Mouse (Mus musculus): ENCODE results near the gene 4933424G06Rik. TPM values are rescaled to one million over a fixed set of nuclear protein-coding genes. Genes with fewer than 3 reads are reported as not detected.
"Not testable (repeated sequence)": the region's sequence is repeated elsewhere in the genome, so short reads cannot be mapped to it uniquely, and the experiment has no call there.

The 4933424G06Rik gene
- not detected in 2 replicates for total RNA-seq (2014; rRNA removed)
- 0.39 and 0.71 TPM in 2 replicates for polyA plus RNA-seq (2015; fragmentation: Nextera tagmentation; extraction: Ambion mirVana)

- no peak for TF ChIP-seq CTCF (IDR thresholded peaks at IDR 0.05; ENCODE audit: low read depth)
- WGBS: under 1% methylated on average over 29 of the region's 29 CpGs
- DNase-seq (peak; percentile 99), ATAC-seq (peak; percentile 97)
- H3K4me1 ChIP-seq (ENCODE audit: insufficient read depth): peaks cover 13% of the 10 kb centered on the region
- H3K27me3 ChIP-seq (ENCODE audit: insufficient read depth, low read length): no peaks in the 10 kb centered on the region
- peak within 1 kb of the TSS; percentile 91 for H3K9ac ChIP-seq
- peak within 1 kb of the TSS; percentile 86 for H3K27ac ChIP-seq (ENCODE audit: low read depth, low read length)
- H3K36me3 ChIP-seq (ENCODE audit: insufficient read depth): peaks cover 20% of the 10 kb centered on the region
- no peaks in the 10 kb centered on the region for H3K9me3 ChIP-seq (ENCODE audit: low read length)
- peak within 1 kb of the TSS; percentile 97 for H3K4me3 ChIP-seq (ENCODE audit: low read depth, low read length)
- H3K4me2 ChIP-seq (ENCODE audit: low read depth): peak within 1 kb of the TSS; percentile 76
These were observed at the start of gene 4933424G06Rik for GRCm38 (mm10) chr1:36709854-36710280. 4933424G06Rik (plus strand) TSS chr1:36710149.

GRCm38 (mm10) chr1:36664457-36664856 is 45.5 kb upstream of the 4933424G06Rik start:
- Histone ChIP-seq H3K4me2 (ENCODE audit: low read depth) (no peak overlapping the region), H3K27me3 (ENCODE audit: insufficient read depth, low read length) (no peaks in the 10 kb centered on the region), H3K9me3 (ENCODE audit: low read length) (no peaks in the 10 kb centered on the region), H3K27ac (ENCODE audit: low read depth, low read length) (no peak overlapping the region), H3K9ac (no peak overlapping the region), H3K36me3 (ENCODE audit: insufficient read depth) (no peaks in the 10 kb centered on the region), H3K4me1 (ENCODE audit: insufficient read depth) (no peaks in the 10 kb centered on the region), H3K4me3 (ENCODE audit: low read depth, low read length) (no peak overlapping the region)
- WGBS: 75% methylated on average over 4 of the region's 4 CpGs
- peak; percentile 42 for DNase-seq
- peak; percentile 45 for ATAC-seq
- peak; percentile 52 for TF ChIP-seq CTCF (IDR thresholded peaks at IDR 0.05; ENCODE audit: low read depth)

GRCm38 (mm10) chr1:36665165-36665723 is 44.7 kb upstream of the 4933424G06Rik start:
- Histone ChIP-seq H3K4me1 (ENCODE audit: insufficient read depth) (no peaks in the 10 kb centered on the region), H3K27me3 (ENCODE audit: insufficient read depth, low read length) (no peaks in the 10 kb centered on the region), H3K9me3 (ENCODE audit: low read length) (no peaks in the 10 kb centered on the region), H3K4me3 (ENCODE audit: low read depth, low read length) (no peak overlapping the region), H3K36me3 (ENCODE audit: insufficient read depth) (no peaks in the 10 kb centered on the region), H3K4me2 (ENCODE audit: low read depth) (no peak overlapping the region), H3K27ac (ENCODE audit: low read depth, low read length) (no peak overlapping the region), H3K9ac (no peak overlapping the region)
- no peak for TF ChIP-seq CTCF (IDR thresholded peaks at IDR 0.05; ENCODE audit: low read depth)
- DNase-seq: no peak
- 80% methylated on average over 11 of the region's 11 CpGs for WGBS
- ATAC-seq: no peak

- 65% methylated on average over 4 of the region's 4 CpGs for WGBS
These were observed 44.0 kb upstream of the 4933424G06Rik start for GRCm38 (mm10) chr1:36665934-36666333.

GRCm38 (mm10) chr1:36668007-36668406 is 41.9 kb upstream of the 4933424G06Rik start:
- not testable (repeated sequence) for H3K36me3 ChIP-seq (ENCODE audit: insufficient read depth); H3K9me3 ChIP-seq (ENCODE audit: low read length); DNase-seq; H3K4me1 ChIP-seq (ENCODE audit: insufficient read depth); H3K9ac ChIP-seq; H3K4me3 ChIP-seq (ENCODE audit: low read depth, low read length); H3K4me2 ChIP-seq (ENCODE audit: low read depth); H3K27me3 ChIP-seq (ENCODE audit: insufficient read depth, low read length); ATAC-seq; H3K27ac ChIP-seq (ENCODE audit: low read depth, low read length)
- 65% methylated on average over 3 of the region's 4 CpGs for WGBS

More at GRCm38 (mm10) chr1:36665934-36666333, 44.0 kb upstream of the 4933424G06Rik start:
- no peaks in the 10 kb centered on the region for H3K27me3 ChIP-seq (ENCODE audit: insufficient read depth, low read length)
- no peak overlapping the region for H3K9ac ChIP-seq
- no peak for ATAC-seq
- no peaks in the 10 kb centered on the region for H3K4me1 ChIP-seq (ENCODE audit: insufficient read depth)
- no peak overlapping the region for H3K4me3 ChIP-seq (ENCODE audit: low read depth, low read length)
- H3K36me3 ChIP-seq (ENCODE audit: insufficient read depth): no peaks in the 10 kb centered on the region
- H3K27ac ChIP-seq (ENCODE audit: low read depth, low read length): no peak overlapping the region
- no peaks in the 10 kb centered on the region for H3K9me3 ChIP-seq (ENCODE audit: low read length)
- no peak for TF ChIP-seq CTCF (IDR thresholded peaks at IDR 0.05; ENCODE audit: low read depth)
- no peak for DNase-seq
- no peak overlapping the region for H3K4me2 ChIP-seq (ENCODE audit: low read depth)

DNA sequence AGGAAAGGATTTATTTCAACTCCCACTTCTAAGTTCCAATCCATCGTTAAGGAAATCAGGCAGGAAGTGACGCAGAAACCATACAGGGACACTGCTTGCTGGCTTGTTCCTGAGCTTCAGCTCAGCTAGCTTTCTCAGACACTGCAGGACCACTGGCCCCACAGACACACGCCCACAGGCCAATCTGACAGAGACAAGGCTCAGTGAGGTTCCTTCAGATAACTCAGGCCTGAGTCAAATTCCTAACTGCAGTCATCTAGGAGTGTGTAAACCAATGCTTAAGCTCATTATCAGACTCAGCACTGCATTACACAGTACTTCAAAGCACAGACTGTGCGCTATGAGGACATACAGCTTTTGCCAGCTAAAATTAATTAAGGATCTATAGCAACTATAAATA is 39.7 kb upstream of the 4933424G06Rik start:
- DNase-seq (no peak), ATAC-seq (no peak)
- Histone ChIP-seq H3K4me2 (ENCODE audit: low read depth) (no peak overlapping the region), H3K4me1 (ENCODE audit: insufficient read depth) (no peaks in the 10 kb centered on the region), H3K36me3 (ENCODE audit: insufficient read depth) (no peaks in the 10 kb centered on the region), H3K9ac (no peak overlapping the region), H3K27me3 (ENCODE audit: insufficient read depth, low read length) (no peaks in the 10 kb centered on the region), H3K9me3 (ENCODE audit: low read length) (no peaks in the 10 kb centered on the region), H3K4me3 (ENCODE audit: low read depth, low read length) (no peak overlapping the region), H3K27ac (ENCODE audit: low read depth, low read length) (no peak overlapping the region)
- WGBS: 72% methylated on average over 4 of the region's 4 CpGs
- TF ChIP-seq CTCF (IDR thresholded peaks at IDR 0.05; ENCODE audit: low read depth): no peak

- ATAC-seq: no peak
- WGBS: 95% methylated on average over 10 of the region's 10 CpGs
- no peaks in the 10 kb centered on the region for H3K4me1 ChIP-seq (ENCODE audit: insufficient read depth)
- no peak overlapping the region for H3K27ac ChIP-seq (ENCODE audit: low read depth, low read length)
- no peaks in the 10 kb centered on the region for H3K36me3 ChIP-seq (ENCODE audit: insufficient read depth)
- TF ChIP-seq CTCF (IDR thresholded peaks at IDR 0.05; ENCODE audit: low read depth): no peak
- no peaks in the 10 kb centered on the region for H3K9me3 ChIP-seq (ENCODE audit: low read length)
- DNase-seq: no peak
- H3K27me3 ChIP-seq (ENCODE audit: insufficient read depth, low read length): no peaks in the 10 kb centered on the region
- H3K4me2 ChIP-seq (ENCODE audit: low read depth): no peak overlapping the region
- no peak overlapping the region for H3K9ac ChIP-seq
- no peak overlapping the region for H3K4me3 ChIP-seq (ENCODE audit: low read depth, low read length)
These were observed 38.7 kb upstream of the 4933424G06Rik start for GRCm38 (mm10) chr1:36671260-36671659.

All from forebrain, postnatal 0 days (tissue).